Mouse (Mus musculus): Measurements from ENCODE around the gene Nup85. TPM values are rescaled to one million over a fixed set of nuclear protein-coding genes. Genes with fewer than 3 reads are reported as not detected.

Gene Nup85
- total RNA-seq, 2 experiments from 2014 or later: 17.2 to 18.6 TPM

GRCm38 (mm10) chr11:115536038-115536681 is 28.1 kb upstream of the Nup85 start, which contains the start of gene Sumo2:
TSS of gene Sumo2 (minus strand) at chr11:115536276.
- intact Hi-C loops (cut with DNase I): loop anchor here (5.0 kb wide), 2 partner anchors 44 to 76 kb away; partner anchors contain the start of genes Mif4gd and Nt5c
- Histone ChIP-seq H3K27ac (peak within 1 kb of the TSS; percentile 97), H3K4me3 (peak within 1 kb of the TSS; percentile 99)
- peak; percentile 99 for DNase-seq
- TF ChIP-seq CTCF (IDR thresholded peaks at IDR 0.05): peak; percentile 27; the same call in 1 of the 2 replicates

- DNase-seq: no peak
- intact Hi-C loops (cut with DNase I): loop anchor here (5.0 kb wide), 2 partner anchors 45 to 75 kb away; partner anchors contain the start of genes Mif4gd and Nt5c
- Histone ChIP-seq H3K27ac (peak overlapping the region; percentile 97), H3K4me3 (peak overlapping the region; percentile 99)
- no peak for TF ChIP-seq CTCF (IDR thresholded peaks at IDR 0.05)
These were observed 27.2 kb upstream of the Nup85 start for GRCm38 (mm10) chr11:115536856-115537568.

- TF ChIP-seq CTCF (IDR thresholded peaks at IDR 0.05): peak; percentile 44
- DNase-seq: no peak
- intact Hi-C loops (cut with DNase I): loop anchor here (5.0 kb wide), 2 partner anchors 46 to 74 kb away; partner anchors contain the start of genes Mif4gd and Nt5c
These were observed 26.2 kb upstream of the Nup85 start for GRCm38 (mm10) chr11:115538045-115538444.

GRCm38 (mm10) chr11:115543571-115543970 is 20.7 kb upstream of the Nup85 start:
- intact Hi-C loops (cut with DNase I): no loop called here
- Histone ChIP-seq H3K4me3 (no peak overlapping the region), H3K27ac (no peak overlapping the region)
- TF ChIP-seq CTCF (IDR thresholded peaks at IDR 0.05): no peak
- DNase-seq: no peak

More at GRCm38 (mm10) chr11:115538045-115538444, 26.2 kb upstream of the Nup85 start:
- Histone ChIP-seq H3K4me3 (no peak overlapping the region), H3K27ac (no peak overlapping the region)

GRCm38 (mm10) chr11:115552783-115553182 is 11.5 kb upstream of the Nup85 start:
- DNase-seq: no peak
- H3K27ac ChIP-seq: no peak overlapping the region
- no peak overlapping the region for H3K4me3 ChIP-seq
- peak; percentile 62 for TF ChIP-seq CTCF (IDR thresholded peaks at IDR 0.05)
- intact Hi-C loops (cut with DNase I): no loop called here

- TF ChIP-seq CTCF (IDR thresholded peaks at IDR 0.05): no peak
- intact Hi-C loops (cut with DNase I): no loop called here
- no peak for DNase-seq
- H3K4me3 ChIP-seq: no peak overlapping the region
- H3K27ac ChIP-seq: no peak overlapping the region
These were observed 8.5 kb upstream of the Nup85 start for GRCm38 (mm10) chr11:115555717-115556116.

GRCm38 (mm10) chr11:115563406-115563805 is 828 bp upstream of the Nup85 start:
- DNase-seq: no peak
- intact Hi-C loops (cut with DNase I): loop anchor here (5.0 kb wide), 1 partner anchor 71 kb away; the partner anchor contains the start of gene Nt5c
- peak overlapping the region; percentile 94 for H3K4me3 ChIP-seq
- peak overlapping the region; percentile 98 for H3K27ac ChIP-seq
- TF ChIP-seq CTCF (IDR thresholded peaks at IDR 0.05): 0 out of 2 replicates have a peak, but pooled peaks have one; percentile 9

- no peak for DNase-seq
- intact Hi-C loops (cut with DNase I): loop anchor here (5.0 kb wide), 1 partner anchor 73 kb away; the partner anchor contains the start of gene Nt5c
- Histone ChIP-seq H3K27ac (peak overlapping the region; percentile 98; the same call in 1 of the 2 replicates), H3K4me3 (peak overlapping the region; percentile 94)
- no peak for TF ChIP-seq CTCF (IDR thresholded peaks at IDR 0.05)
These were observed 727 bp downstream of the Nup85 start for GRCm38 (mm10) chr11:115564961-115565360.

- no peak for TF ChIP-seq CTCF (IDR thresholded peaks at IDR 0.05)
- Histone ChIP-seq H3K4me3 (no peak overlapping the region), H3K27ac (no peak overlapping the region)
- DNase-seq: no peak
- intact Hi-C loops (cut with DNase I): no loop called here
These were observed 14.8 kb downstream of the Nup85 start for GRCm38 (mm10) chr11:115579080-115579479.

- intact Hi-C loops (cut with DNase I): no loop called here
- no peak for TF ChIP-seq CTCF (IDR thresholded peaks at IDR 0.05)
- Histone ChIP-seq H3K4me3 (no peak overlapping the region), H3K27ac (no peak overlapping the region)
- no peak for DNase-seq
These were observed 18.8 kb downstream of the Nup85 start for GRCm38 (mm10) chr11:115582913-115583606.

- H3K4me3 ChIP-seq: no peak overlapping the region
- H3K27ac ChIP-seq: no peak overlapping the region; the same call in 1 of the 2 replicates
- TF ChIP-seq CTCF (IDR thresholded peaks at IDR 0.05): no peak
- intact Hi-C loops (cut with DNase I): no loop called here
- DNase-seq: no peak
These were observed 20.3 kb downstream of the Nup85 start for GRCm38 (mm10) chr11:115584376-115585073.

GRCm38 (mm10) chr11:115585573-115586100 is 21.4 kb downstream of the Nup85 start:
- DNase-seq: no peak
- no peak for TF ChIP-seq CTCF (IDR thresholded peaks at IDR 0.05)
- no peak overlapping the region for H3K27ac ChIP-seq
- H3K4me3 ChIP-seq: no peak overlapping the region
- intact Hi-C loops (cut with DNase I): no loop called here
